Mouse (Mus musculus) embryonic fibroblast, embryonic 13.5 days (primary cell): ENCODE data around the gene Rreb1.

Source experiments
- CTCF ChIP-seq: IDR thresholded peaks from 2 replicates; pipeline ENCODE4 v1.5.1; 2011; ENCODE audit warnings: mild to moderate bottlenecking, control low read depth, low read length, moderate library complexity, borderline replicate concordance; ENCODE audit not compliant: insufficient read depth
- POLR2A ChIP-seq: IDR thresholded peaks from 2 replicates; pipeline ENCODE4 v1.6.1; 2011; ENCODE audit warnings: low read depth, mild to moderate bottlenecking, control low read depth, low read length, moderate library complexity

DNA sequence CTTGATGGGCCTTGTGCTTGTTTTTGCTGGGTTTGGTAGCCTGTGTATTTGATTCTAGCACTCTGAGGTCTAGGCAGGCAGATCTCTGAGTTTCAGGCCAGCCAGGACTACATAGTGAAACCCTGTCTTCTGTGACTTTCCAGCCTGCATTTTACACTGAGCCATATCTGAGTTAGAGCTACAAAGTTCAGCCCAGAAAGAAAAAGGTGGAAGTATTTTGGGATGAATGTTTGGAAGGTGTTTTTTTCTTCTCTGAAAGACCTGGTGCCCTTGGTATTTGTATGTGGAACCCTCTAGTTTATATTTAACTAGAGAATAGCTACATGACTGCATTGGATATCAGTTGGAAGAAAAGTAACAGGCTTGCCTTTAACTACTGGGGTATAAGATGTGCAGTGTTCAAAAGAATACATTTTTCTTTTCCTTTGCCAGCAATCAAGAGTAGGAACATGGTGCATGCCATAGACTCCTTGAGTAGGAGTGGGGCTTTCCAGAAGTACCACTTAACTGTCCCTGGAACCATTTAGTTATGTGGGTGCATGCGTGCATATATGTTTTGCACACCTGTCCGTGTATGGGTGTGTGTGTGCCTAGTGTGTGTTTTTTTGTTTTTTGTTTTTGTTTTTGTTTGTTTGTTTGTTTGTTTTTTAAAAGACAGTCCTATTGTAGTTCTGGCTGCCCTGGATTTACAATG lies 94.1 kb downstream of the Rreb1 start:
- TF ChIP-seq POLR2A (no peak), CTCF (no peak)
